Mouse (Mus musculus): ENCODE measurements around the gene Gab1. TPM values are rescaled to one million over a fixed set of nuclear protein-coding genes. Genes with fewer than 3 reads are reported as not detected.

The Gab1 gene
- polyA plus RNA-seq, 1 experiment, result 0.24 TPM

DNA sequence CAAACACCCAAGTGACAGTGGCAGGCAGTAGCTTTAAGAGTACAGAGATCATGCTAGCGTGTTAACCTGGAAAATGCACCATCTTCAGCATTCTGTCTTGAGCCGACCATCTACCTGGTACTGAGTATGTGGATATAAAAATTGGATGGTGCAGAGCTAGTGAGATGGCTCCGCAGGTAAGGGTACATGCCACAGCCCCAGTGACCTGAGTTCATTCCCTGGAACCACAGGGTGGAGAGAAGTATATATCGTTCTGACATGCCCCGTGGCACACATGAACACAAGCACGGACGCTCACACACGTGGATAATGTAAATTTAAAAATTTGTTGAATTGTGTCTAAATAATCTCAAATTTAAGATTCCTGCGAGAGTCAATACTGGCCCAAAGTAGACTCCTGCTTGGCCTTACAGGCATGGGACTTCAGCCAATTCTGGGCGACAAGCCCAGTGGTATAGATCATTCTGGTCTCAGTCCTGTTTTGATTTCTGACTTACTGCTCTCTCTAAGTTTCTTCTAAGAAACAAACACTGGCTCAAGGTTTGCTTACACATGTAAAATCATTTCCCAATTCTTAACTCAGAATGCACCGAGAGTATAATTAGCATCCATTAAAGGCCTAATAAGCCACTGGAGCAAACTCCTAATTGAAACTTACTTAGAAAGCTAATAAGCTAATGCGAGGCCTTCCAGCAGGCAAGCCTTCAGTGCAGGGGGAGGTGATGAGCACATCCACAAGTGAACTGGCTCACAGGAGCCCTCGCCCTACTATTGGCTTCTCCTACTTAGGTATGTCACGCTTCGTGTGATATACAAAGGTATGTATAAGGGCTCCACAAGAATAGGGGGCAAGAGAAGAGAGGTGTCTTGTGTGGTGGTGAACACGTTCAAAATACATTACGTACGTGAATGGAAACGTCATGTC is 85.5 kb downstream of the Gab1 start:
- H3K4me1 ChIP-seq (ENCODE audit: control insufficient read depth), result no peaks in the 10 kb centered on the region
- H3K9me3 ChIP-seq (ENCODE audit: control insufficient read depth, low read length), result peaks cover 4% of the 10 kb centered on the region
- H3K27me3 ChIP-seq (ENCODE audit: control insufficient read depth), result no peaks in the 10 kb centered on the region
- TF ChIP-seq GATA1 (IDR thresholded peaks at IDR 0.05; ENCODE audit: low read length), result no peak
- peaks cover 93% of the 10 kb centered on the region for H3K36me3 ChIP-seq (ENCODE audit: control insufficient read depth)
- no peak overlapping the region for H3K4me3 ChIP-seq (replicated peaks)

DNA sequence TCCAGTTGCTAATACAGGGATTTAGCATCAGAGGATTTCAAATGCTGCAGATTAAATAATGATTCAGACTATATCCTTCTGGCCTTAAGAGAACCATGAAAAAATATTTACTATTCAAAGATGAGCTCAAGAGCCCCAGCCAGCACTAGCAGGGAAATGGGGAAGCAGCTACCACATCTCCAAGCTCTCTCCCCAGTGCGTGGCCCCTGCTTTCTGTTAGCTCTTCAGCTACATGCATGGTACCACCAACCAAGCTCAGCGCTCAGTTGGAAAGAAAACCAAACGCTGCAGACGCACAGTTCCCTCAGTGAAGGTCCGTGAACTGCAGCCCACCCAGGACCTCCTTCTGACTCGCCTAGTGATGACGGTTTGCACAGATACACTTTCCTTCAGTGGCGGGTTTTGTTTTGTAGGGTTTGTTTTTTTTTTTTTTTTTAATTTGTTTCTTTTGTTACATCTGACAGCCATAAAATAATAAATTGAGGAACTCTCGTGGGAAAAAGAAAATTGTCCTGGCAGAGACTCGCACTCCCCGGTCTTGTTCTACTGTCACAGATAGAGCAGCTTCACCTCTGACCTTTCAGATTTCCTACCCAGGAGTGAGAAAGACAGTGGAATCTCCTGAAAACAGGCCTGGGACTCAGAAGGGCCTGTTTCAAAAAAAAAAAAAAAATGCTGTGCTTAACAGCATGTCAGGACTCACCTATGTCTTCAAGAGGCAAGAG is 86.4 kb downstream of the Gab1 start:
- Histone ChIP-seq H3K4me1 (ENCODE audit: control insufficient read depth) (no peaks in the 10 kb centered on the region), H3K27me3 (ENCODE audit: control insufficient read depth) (no peaks in the 10 kb centered on the region), H3K4me3 (replicated peaks) (no peak overlapping the region), H3K36me3 (ENCODE audit: control insufficient read depth) (peaks cover 93% of the 10 kb centered on the region), H3K9me3 (ENCODE audit: control insufficient read depth, low read length) (peaks cover 2% of the 10 kb centered on the region)
- TF ChIP-seq TAL1 (IDR thresholded peaks at IDR 0.05; ENCODE audit: low read length), result no peak
- TF ChIP-seq GATA1 (IDR thresholded peaks at IDR 0.05; ENCODE audit: low read length), result no peak

DNA sequence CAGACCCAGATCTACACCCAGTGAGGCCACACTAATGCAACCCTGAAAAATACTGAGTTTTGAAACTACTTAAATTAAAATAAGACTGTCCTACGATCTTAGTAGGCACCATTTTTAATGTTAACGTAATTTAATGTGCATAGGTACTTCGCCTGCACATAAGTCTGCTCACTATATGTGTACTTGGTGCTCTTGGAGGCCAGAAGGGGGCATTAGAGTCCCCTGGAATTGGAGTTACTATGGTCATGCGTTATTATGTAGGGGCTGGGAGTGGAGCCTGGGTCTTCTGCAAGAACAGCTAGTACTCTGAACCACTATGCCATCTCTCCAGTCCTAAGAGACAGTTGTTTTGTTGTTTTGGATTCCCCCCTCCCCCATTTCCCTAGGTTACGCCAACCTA is 88.1 kb downstream of the Gab1 start:
- TF ChIP-seq GATA1 (IDR thresholded peaks at IDR 0.05; ENCODE audit: low read length), result no peak
- no peak for TF ChIP-seq TAL1 (IDR thresholded peaks at IDR 0.05; ENCODE audit: low read length)
- H3K27me3 ChIP-seq (ENCODE audit: control insufficient read depth), result no peaks in the 10 kb centered on the region
- no peaks in the 10 kb centered on the region for H3K9me3 ChIP-seq (ENCODE audit: control insufficient read depth, low read length)

DNA sequence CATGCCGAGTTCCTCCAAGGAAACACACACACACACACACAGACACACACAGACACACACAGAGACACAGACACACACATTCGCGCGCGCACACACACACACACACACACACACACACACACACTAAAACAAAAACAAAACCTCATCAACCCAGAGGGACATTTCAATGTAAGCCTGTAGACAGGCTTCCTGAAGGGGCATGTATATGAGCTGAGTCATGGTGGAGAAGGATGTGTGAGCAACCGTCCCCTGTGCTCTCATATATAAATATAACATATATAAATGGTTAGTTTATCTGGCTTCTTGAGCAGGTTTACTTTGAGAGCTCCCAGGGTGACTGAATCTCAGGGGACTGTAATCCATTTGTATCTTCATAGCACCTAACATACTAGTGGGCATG is 91.0 kb downstream of the Gab1 start:
- no peak overlapping the region for H3K4me3 ChIP-seq (replicated peaks)
- no peak for TF ChIP-seq GATA1 (IDR thresholded peaks at IDR 0.05; ENCODE audit: low read length)
- TF ChIP-seq TAL1 (IDR thresholded peaks at IDR 0.05; ENCODE audit: low read length), result no peak
- no peaks in the 10 kb centered on the region for H3K4me1 ChIP-seq (ENCODE audit: control insufficient read depth)
- peaks cover 96% of the 10 kb centered on the region for H3K36me3 ChIP-seq (ENCODE audit: control insufficient read depth)
- H3K27me3 ChIP-seq (ENCODE audit: control insufficient read depth), result no peaks in the 10 kb centered on the region
- H3K9me3 ChIP-seq (ENCODE audit: control insufficient read depth, low read length), result no peaks in the 10 kb centered on the region

More for the DNA sequence above, 88.1 kb downstream of the Gab1 start:
- peaks cover 95% of the 10 kb centered on the region for H3K36me3 ChIP-seq (ENCODE audit: control insufficient read depth)
- H3K4me1 ChIP-seq (ENCODE audit: control insufficient read depth), result no peaks in the 10 kb centered on the region
- no peak overlapping the region for H3K4me3 ChIP-seq (replicated peaks)

DNA sequence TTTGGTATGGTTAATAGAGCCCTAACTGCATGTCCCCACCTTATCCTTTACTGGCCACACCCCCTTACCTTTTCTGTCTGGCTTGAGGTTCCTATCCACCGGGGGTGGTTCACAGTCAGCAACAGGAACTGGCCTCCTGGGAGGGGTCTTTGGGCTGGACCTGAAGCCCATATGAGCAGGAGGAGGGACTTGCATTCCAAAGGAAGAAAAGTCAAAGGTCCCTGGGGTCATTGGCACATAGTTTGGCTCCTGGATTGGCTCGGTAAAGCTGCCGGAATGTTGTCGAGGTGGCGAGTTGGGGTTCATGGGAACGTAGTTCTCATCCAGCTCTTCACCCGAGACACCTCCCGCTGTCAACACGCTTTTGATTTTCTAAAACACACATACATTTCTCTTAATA is 95.8 kb downstream of the Gab1 start:
- H3K27me3 ChIP-seq (ENCODE audit: control insufficient read depth), result no peaks in the 10 kb centered on the region
- no peaks in the 10 kb centered on the region for H3K9me3 ChIP-seq (ENCODE audit: control insufficient read depth, low read length)
- no peaks in the 10 kb centered on the region; the same call in 1 of the 2 replicates for H3K4me1 ChIP-seq (ENCODE audit: control insufficient read depth)
- peaks cover 95% of the 10 kb centered on the region for H3K36me3 ChIP-seq (ENCODE audit: control insufficient read depth)
- no peak overlapping the region for H3K4me3 ChIP-seq (replicated peaks)
- no peak for TF ChIP-seq TAL1 (IDR thresholded peaks at IDR 0.05; ENCODE audit: low read length)
- TF ChIP-seq GATA1 (IDR thresholded peaks at IDR 0.05; ENCODE audit: low read length), result no peak

DNA sequence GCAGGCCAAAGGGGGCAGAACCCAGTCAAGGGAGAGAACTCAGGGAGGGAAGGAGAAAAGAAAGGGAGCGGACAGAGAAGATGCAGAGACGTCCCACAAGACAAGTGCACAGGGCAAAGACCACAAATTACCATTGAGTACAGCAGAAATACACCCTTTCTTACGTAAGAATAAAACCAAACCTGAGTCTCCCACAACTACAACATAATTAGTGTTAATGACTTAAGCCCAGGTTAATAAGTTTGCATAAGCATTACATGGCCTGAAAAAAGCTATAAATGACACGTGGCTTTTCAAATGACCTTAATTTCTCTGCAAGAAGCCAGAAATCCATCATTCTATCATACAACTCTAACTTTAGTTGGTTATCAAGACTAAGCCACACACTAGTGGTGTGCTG is 97.0 kb downstream of the Gab1 start:
- Histone ChIP-seq H3K4me3 (replicated peaks) (no peak overlapping the region), H3K9me3 (ENCODE audit: control insufficient read depth, low read length) (no peaks in the 10 kb centered on the region), H3K36me3 (ENCODE audit: control insufficient read depth) (peaks cover 95% of the 10 kb centered on the region), H3K4me1 (ENCODE audit: control insufficient read depth) (no peaks in the 10 kb centered on the region; the same call in 1 of the 2 replicates), H3K27me3 (ENCODE audit: control insufficient read depth) (no peaks in the 10 kb centered on the region)
- TF ChIP-seq GATA1 (IDR thresholded peaks at IDR 0.05; ENCODE audit: low read length) (no peak), TAL1 (IDR thresholded peaks at IDR 0.05; ENCODE audit: low read length) (no peak)

DNA sequence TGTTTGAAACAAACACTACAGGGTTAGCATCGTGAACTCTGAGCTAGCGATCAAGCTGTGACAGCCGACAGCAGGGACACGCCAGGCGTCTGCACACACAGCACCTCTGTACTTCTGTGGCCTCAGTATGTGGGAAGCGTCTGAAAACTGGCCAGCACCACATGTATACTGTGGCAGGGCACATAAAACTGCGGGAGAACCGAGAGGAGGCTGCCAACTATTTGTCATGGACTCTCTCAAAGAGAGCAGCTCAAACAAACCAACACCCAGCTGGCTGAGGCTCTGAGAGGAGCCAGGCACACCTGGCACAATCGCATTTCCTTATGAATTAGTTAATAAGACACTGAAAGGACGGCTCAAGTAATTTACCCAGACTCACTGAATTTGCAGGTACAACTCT is 99.0 kb downstream of the Gab1 start:
- TF ChIP-seq GATA1 (IDR thresholded peaks at IDR 0.05; ENCODE audit: low read length) (no peak), TAL1 (IDR thresholded peaks at IDR 0.05; ENCODE audit: low read length) (no peak)
- peaks cover 95% of the 10 kb centered on the region for H3K36me3 ChIP-seq (ENCODE audit: control insufficient read depth)
- H3K4me3 ChIP-seq (replicated peaks), result no peak overlapping the region
- no peaks in the 10 kb centered on the region for H3K27me3 ChIP-seq (ENCODE audit: control insufficient read depth)
- H3K4me1 ChIP-seq (ENCODE audit: control insufficient read depth), result peaks cover under 1% of the 10 kb centered on the region
- H3K9me3 ChIP-seq (ENCODE audit: control insufficient read depth, low read length), result no peaks in the 10 kb centered on the region

DNA sequence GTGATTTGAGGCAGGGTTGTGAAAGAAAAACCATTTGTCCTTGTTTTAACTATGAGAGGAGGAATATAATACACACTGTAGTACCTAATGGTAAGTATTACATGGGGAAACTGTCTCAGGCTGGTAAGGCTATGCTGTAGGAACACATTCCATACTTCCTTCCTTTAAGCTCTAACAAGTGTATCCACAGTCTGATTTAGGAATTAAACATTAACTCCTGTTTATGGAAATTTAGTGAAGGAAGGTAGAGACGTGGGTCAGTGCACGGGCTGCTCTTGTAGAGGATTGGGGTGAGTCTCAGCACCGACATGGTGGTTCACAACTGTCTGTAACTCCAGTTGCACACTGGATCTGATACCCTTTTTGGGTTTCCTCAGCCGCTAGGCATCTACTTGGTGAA is 100.0 kb downstream of the Gab1 start:
- TF ChIP-seq GATA1 (IDR thresholded peaks at IDR 0.05; ENCODE audit: low read length) (no peak), TAL1 (IDR thresholded peaks at IDR 0.05; ENCODE audit: low read length) (no peak)
- Histone ChIP-seq H3K27me3 (ENCODE audit: control insufficient read depth) (no peaks in the 10 kb centered on the region), H3K36me3 (ENCODE audit: control insufficient read depth) (peaks cover 94% of the 10 kb centered on the region), H3K9me3 (ENCODE audit: control insufficient read depth, low read length) (no peaks in the 10 kb centered on the region), H3K4me1 (ENCODE audit: control insufficient read depth) (peaks cover 1% of the 10 kb centered on the region), H3K4me3 (replicated peaks) (no peak overlapping the region)

DNA sequence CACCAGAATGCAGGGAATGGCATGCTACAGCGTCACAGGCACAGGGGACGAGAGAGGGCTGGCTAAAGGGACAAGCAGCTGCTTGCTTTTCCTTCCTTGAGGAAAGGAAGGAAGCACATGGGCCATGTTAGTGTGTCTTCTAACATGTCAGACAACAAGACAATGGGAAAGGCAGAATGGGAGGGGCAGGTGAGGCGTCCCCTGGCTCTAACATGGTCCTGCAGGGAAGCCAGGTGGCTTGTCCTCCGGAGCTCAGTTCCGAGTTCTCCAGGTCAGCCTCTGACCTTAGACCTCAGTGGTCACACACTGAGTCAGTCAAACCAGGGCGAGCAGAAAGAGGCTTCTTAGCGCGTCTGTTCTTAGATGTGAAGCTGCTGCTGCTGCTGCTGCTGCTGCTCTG is 103.9 kb downstream of the Gab1 start:
- no peak for TF ChIP-seq TAL1 (IDR thresholded peaks at IDR 0.05; ENCODE audit: low read length)
- no peak for TF ChIP-seq GATA1 (IDR thresholded peaks at IDR 0.05; ENCODE audit: low read length)
- H3K4me3 ChIP-seq (replicated peaks), result no peak overlapping the region
- peaks cover 92% of the 10 kb centered on the region for H3K36me3 ChIP-seq (ENCODE audit: control insufficient read depth)

More for the DNA sequence above, 103.9 kb downstream of the Gab1 start:
- Histone ChIP-seq H3K4me1 (ENCODE audit: control insufficient read depth) (peaks cover 1% of the 10 kb centered on the region), H3K9me3 (ENCODE audit: control insufficient read depth, low read length) (no peaks in the 10 kb centered on the region), H3K27me3 (ENCODE audit: control insufficient read depth) (no peaks in the 10 kb centered on the region)

Data from erythroblast, embryonic 14.5 days (primary cell).